Mouse (Mus musculus) kidney, embryonic 16.5 days (tissue): ENCODE measurements around the gene Ptprt. TPM values are rescaled to one million over a fixed set of nuclear protein-coding genes. Genes with fewer than 3 reads are reported as not detected.

Experiments used
- ATAC-seq: fragments of 200-750 bp; cut with Nextera tagmentation; 2 replicates; pipeline ENCODE4 v1.8.0; 2017; ENCODE audit warnings: moderate TSS enrichment; ENCODE audit not compliant: low FRiP score, low TSS enrichment
- H3K27ac ChIP-seq: fragments of 300-500 bp; sonication (generic); 2 replicates; pipeline ENCODE4 v1.5.1; 2014; ENCODE audit warnings: low read length
- H3K27me3 ChIP-seq: fragments of 300-500 bp; sonication (generic); 2 replicates; pipeline ENCODE4 v1.6.1; 2014; ENCODE audit warnings: low read length, control low read depth, mixed read lengths; ENCODE audit not compliant: insufficient read depth
- H3K36me3 ChIP-seq: fragments of 300-500 bp; sonication (generic); 2 replicates; pipeline ENCODE4 v1.6.1; 2014; ENCODE audit warnings: low read length, control low read depth, mixed read lengths; ENCODE audit not compliant: insufficient read depth
- H3K4me1 ChIP-seq: fragments of 300-500 bp; sonication (generic); 2 replicates; pipeline ENCODE4 v1.6.1; 2014; ENCODE audit warnings: low read length, control low read depth, mixed read lengths; ENCODE audit not compliant: insufficient read depth
- H3K4me2 ChIP-seq: fragments of 300-500 bp; sonication (generic); replicated peaks from 2 replicates; pipeline ENCODE4 v1.6.1; 2014; ENCODE audit warnings: low read depth, low read length
- H3K4me3 ChIP-seq: fragments of 300-500 bp; sonication (generic); 2 replicates; pipeline ENCODE4 v1.5.1; 2014; ENCODE audit warnings: mild to moderate bottlenecking, low read length
- H3K9ac ChIP-seq: fragments of 300-500 bp; sonication (generic); replicated peaks from 2 replicates; pipeline ENCODE4 v1.6.1; 2014; ENCODE audit warnings: low read length
- H3K9me3 ChIP-seq: fragments of 300-500 bp; sonication (generic); 2 replicates; pipeline ENCODE4 v1.6.1; 2016; ENCODE audit warnings: low read length, control low read depth
- WGBS: fragments of 180-500 bp; shearing (Covaris S2); extraction: QIAGEN DNeasy Blood & Tissue Kit; methylation state at CpG from one replicate; pipeline ENCODE4 v1.1.7; 2014; 5-methylcytosine and 5-hydroxymethylcytosine counted together
- polyA plus RNA-seq: library from polyadenylated mRNA; unstranded; fragments of >200 nt; fragmentation: Nextera tagmentation; extraction: Ambion mirVana; gene quantifications from 2 replicates; pipeline ENCODE4 v1.2.1, GENCODE M21; 2015

The Ptprt gene
- polyA plus RNA-seq, 1 experiment from 2014 or later, result 3.2 TPM

DNA sequence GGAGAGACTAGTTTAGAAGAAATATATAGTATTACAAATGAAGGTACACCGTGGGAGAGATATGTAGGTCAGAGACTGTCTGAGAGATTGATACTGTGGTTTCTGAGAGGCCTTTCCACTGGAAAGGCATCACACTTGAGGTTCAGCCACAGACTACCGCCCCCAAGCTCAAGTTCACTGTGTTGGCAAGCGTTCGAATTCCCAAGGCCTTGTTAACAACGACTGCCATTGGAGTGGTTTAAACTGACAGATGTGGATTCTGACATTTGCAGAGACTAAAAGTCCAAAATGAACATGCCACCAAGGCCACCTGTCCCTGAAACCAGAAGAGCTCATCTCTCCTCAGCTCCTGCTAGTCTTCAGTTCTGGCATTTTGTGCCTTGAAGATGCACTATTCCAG, 951.6 kb downstream of the Ptprt start:
- Histone ChIP-seq H3K36me3 (no peaks in the 10 kb centered on the region), H3K4me3 (no peak overlapping the region), H3K4me2 (no peak overlapping the region), H3K27me3 (no peaks in the 10 kb centered on the region), H3K4me1 (no peaks in the 10 kb centered on the region), H3K9ac (no peak overlapping the region), H3K27ac (no peak overlapping the region), H3K9me3 (no peaks in the 10 kb centered on the region)
- 79% methylated on average over 5 of the region's 5 CpGs for WGBS
- ATAC-seq, result no peak

DNA sequence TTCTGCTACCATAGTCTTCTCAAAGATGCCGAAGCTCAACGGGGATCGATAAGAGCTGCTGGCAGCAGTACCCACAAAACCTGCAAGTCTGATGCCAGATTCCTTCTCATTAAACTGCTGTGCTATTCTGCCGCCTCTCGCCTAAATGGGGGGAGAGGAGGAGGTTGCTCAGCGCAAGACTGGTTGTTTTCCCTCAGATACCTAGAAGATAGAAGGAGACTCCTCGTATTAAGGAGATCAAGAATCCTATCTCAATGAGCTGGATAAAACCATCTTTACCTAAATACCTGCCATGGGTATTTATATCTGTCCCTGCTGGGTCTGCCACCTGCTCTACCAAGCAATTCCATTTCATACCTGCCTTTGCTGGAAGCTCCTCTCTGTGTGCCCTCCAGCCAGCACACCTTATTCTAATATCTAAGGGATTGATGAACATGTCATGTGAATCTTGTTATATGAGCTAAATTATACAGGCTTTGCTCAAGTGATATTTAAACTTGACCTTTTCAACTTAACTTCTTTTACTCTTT, 954.5 kb downstream of the Ptprt start:
- H3K4me2 ChIP-seq, result no peak overlapping the region
- H3K27ac ChIP-seq, result no peak overlapping the region
- no peaks in the 10 kb centered on the region for H3K9me3 ChIP-seq
- no peaks in the 10 kb centered on the region for H3K36me3 ChIP-seq
- no peak overlapping the region for H3K9ac ChIP-seq
- WGBS, result 93% methylated on average over 7 of the region's 7 CpGs
- no peak overlapping the region for H3K4me3 ChIP-seq
- H3K4me1 ChIP-seq, result no peaks in the 10 kb centered on the region
- ATAC-seq, result no peak
- H3K27me3 ChIP-seq, result no peaks in the 10 kb centered on the region

- Histone ChIP-seq H3K27ac (no peak overlapping the region), H3K9ac (no peak overlapping the region), H3K4me2 (no peak overlapping the region), H3K27me3 (no peaks in the 10 kb centered on the region), H3K9me3 (no peaks in the 10 kb centered on the region), H3K36me3 (no peaks in the 10 kb centered on the region), H3K4me3 (no peak overlapping the region), H3K4me1 (no peaks in the 10 kb centered on the region)
- 57% methylated on average over 8 of the region's 8 CpGs for WGBS
- no peak for ATAC-seq
Observed at GRCm38 (mm10) chr2:161704811-161705210, 956.1 kb downstream of the Ptprt start.

DNA sequence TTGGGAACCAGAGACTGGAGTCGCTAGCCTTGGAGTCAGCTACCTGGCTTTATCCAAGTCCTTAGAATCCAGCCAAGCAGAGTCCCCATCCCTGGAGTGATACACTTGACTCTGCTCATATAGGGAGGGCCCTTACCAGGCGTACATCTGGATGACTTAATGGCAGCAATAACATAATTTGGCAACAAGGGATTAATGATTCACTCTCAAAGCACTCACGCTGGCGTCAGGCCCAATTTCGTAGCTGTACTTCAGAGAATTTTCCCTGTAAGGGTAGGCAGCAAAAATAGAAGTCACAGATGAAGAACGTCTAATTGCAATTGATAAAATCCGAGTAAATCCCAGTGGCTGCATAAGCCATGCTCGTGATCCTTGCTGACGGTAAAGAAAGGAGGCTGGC, 956.5 kb downstream of the Ptprt start:
- no peaks in the 10 kb centered on the region for H3K27me3 ChIP-seq
- ATAC-seq, result no peak
- H3K4me2 ChIP-seq, result no peak overlapping the region
- H3K9ac ChIP-seq, result no peak overlapping the region
- no peaks in the 10 kb centered on the region for H3K4me1 ChIP-seq
- no peak overlapping the region for H3K4me3 ChIP-seq
- H3K9me3 ChIP-seq, result no peaks in the 10 kb centered on the region
- H3K27ac ChIP-seq, result no peak overlapping the region
- no peaks in the 10 kb centered on the region for H3K36me3 ChIP-seq
- 29% methylated on average over 9 of the region's 9 CpGs for WGBS

- no peaks in the 10 kb centered on the region for H3K9me3 ChIP-seq
- H3K27ac ChIP-seq, result no peak overlapping the region
- H3K4me3 ChIP-seq, result no peak overlapping the region
- H3K4me2 ChIP-seq, result no peak overlapping the region
- 80% methylated on average over 8 of the region's 8 CpGs for WGBS
- ATAC-seq, result no peak
- no peaks in the 10 kb centered on the region for H3K4me1 ChIP-seq
- H3K9ac ChIP-seq, result no peak overlapping the region
- no peaks in the 10 kb centered on the region for H3K36me3 ChIP-seq
- H3K27me3 ChIP-seq, result no peaks in the 10 kb centered on the region
Observed at GRCm38 (mm10) chr2:161695819-161696218, 965.1 kb downstream of the Ptprt start.

DNA sequence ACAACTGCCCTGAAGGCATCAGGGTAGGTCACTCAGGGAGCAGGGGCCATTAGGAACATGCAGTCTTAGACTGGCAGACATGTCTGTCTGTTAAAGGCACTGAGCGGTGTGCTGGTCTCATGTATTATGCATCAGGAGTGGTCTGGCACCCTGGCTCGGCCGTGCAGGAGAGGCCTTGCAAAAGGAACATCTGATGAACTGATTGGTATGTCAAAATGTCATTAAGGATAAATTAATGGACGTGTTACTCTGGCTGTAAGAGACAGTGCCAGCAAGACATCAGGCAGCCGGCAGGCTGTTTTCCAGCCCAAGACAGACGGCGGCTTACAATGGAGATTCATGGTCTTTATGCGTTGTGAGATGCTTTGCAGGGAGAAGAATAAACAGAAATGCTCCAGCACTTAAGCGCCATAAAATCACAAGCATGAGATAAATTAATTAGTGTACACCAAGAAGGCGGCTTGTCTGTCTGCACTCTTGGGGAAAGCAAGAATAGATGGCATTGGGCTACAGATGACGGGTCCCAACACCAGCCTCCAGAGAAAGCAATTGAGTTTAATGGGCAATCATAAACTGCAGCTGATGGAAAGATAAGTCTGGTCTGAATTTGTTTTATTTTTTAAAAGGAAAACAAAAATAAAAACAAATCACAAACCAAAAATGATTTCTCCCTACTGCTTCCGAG, 992.5 kb downstream of the Ptprt start:
- H3K27ac ChIP-seq, result no peak overlapping the region
- WGBS, result 67% methylated on average over 12 of the region's 12 CpGs
- no peak overlapping the region for H3K9ac ChIP-seq
- no peaks in the 10 kb centered on the region for H3K4me1 ChIP-seq
- no peaks in the 10 kb centered on the region for H3K27me3 ChIP-seq
- no peak overlapping the region for H3K4me3 ChIP-seq
- no peak overlapping the region for H3K4me2 ChIP-seq
- no peak for ATAC-seq
- H3K36me3 ChIP-seq, result no peaks in the 10 kb centered on the region
- H3K9me3 ChIP-seq, result no peaks in the 10 kb centered on the region

- ATAC-seq, result no peak
- H3K27ac ChIP-seq, result no peak overlapping the region
- no peak overlapping the region for H3K4me2 ChIP-seq
- no peak overlapping the region for H3K9ac ChIP-seq
- H3K36me3 ChIP-seq, result no peaks in the 10 kb centered on the region
- H3K4me1 ChIP-seq, result no peaks in the 10 kb centered on the region
- H3K4me3 ChIP-seq, result no peak overlapping the region
- 34% methylated on average over 5 of the region's 5 CpGs for WGBS
- H3K9me3 ChIP-seq, result no peaks in the 10 kb centered on the region
- H3K27me3 ChIP-seq, result no peaks in the 10 kb centered on the region
Observed at GRCm38 (mm10) chr2:161661912-161662311, 999.0 kb downstream of the Ptprt start.

GRCm38 (mm10) chr2:161660827-161661226, 1000.1 kb downstream of the Ptprt start:
- no peaks in the 10 kb centered on the region for H3K27me3 ChIP-seq
- H3K4me1 ChIP-seq, result no peaks in the 10 kb centered on the region
- no peak for ATAC-seq
- no peaks in the 10 kb centered on the region for H3K9me3 ChIP-seq
- no peak overlapping the region for H3K9ac ChIP-seq
- H3K27ac ChIP-seq, result no peak overlapping the region
- H3K4me2 ChIP-seq, result no peak overlapping the region
- no peak overlapping the region for H3K4me3 ChIP-seq
- H3K36me3 ChIP-seq, result no peaks in the 10 kb centered on the region
- 15% methylated on average over 4 of the region's 4 CpGs for WGBS

- 92% methylated on average over 4 of the region's 4 CpGs for WGBS
- no peaks in the 10 kb centered on the region for H3K27me3 ChIP-seq
- H3K4me3 ChIP-seq, result no peak overlapping the region
- no peaks in the 10 kb centered on the region for H3K36me3 ChIP-seq
- H3K9ac ChIP-seq, result no peak overlapping the region
- H3K27ac ChIP-seq, result no peak overlapping the region
- no peaks in the 10 kb centered on the region for H3K9me3 ChIP-seq
- ATAC-seq, result no peak
- no peaks in the 10 kb centered on the region for H3K4me1 ChIP-seq
- H3K4me2 ChIP-seq, result no peak overlapping the region
Observed at GRCm38 (mm10) chr2:161657046-161657445, 1003.9 kb downstream of the Ptprt start.

- no peak for ATAC-seq
- H3K27ac ChIP-seq, result no peak overlapping the region
- WGBS, result 91% methylated on average over 3 of the region's 3 CpGs
Observed at GRCm38 (mm10) chr2:161656632-161657031, 1004.3 kb downstream of the Ptprt start.

More at GRCm38 (mm10) chr2:161656632-161657031, 1004.3 kb downstream of the Ptprt start:
- Histone ChIP-seq H3K36me3 (no peaks in the 10 kb centered on the region), H3K27me3 (no peaks in the 10 kb centered on the region), H3K4me2 (no peak overlapping the region), H3K9ac (no peak overlapping the region), H3K4me1 (no peaks in the 10 kb centered on the region), H3K4me3 (no peak overlapping the region), H3K9me3 (no peaks in the 10 kb centered on the region)
